Mouse (Mus musculus) telencephalon, adult 2 months (tissue): ENCODE measurements around the gene Bex1.

Experiments
- DNase-seq: peaks from one replicate; pipeline ENCODE4 v3.0.0-alpha.2; 2011; ENCODE audit warnings: low read depth, low spot score

Bex1 gene

GRCm38 (mm10) chrX:136172118-136172551, 43.2 kb downstream of the Bex1 start, which contains the start of gene Tceal8:
Tceal8 (minus strand) TSS chrX:136172342.
- DNase-seq, result peak; percentile 91

GRCm38 (mm10) chrX:136171189-136172117, 43.9 kb downstream of the Bex1 start:
- DNase-seq, result peak; percentile 52

- DNase-seq, result no peak
These were observed 44.7 kb downstream of the Bex1 start for GRCm38 (mm10) chrX:136170625-136171024.
